Mouse (Mus musculus) heart, embryonic 12.5 days (tissue): ENCODE data around the gene Lcp2. TPM values are rescaled to one million over a fixed set of nuclear protein-coding genes. Genes with fewer than 3 reads are reported as not detected.

Experiments used
- ATAC-seq: fragments of 200-750 bp; cut with Nextera tagmentation; 2 replicates; pipeline ENCODE4 v1.8.0; 2017; ENCODE audit warnings: moderate TSS enrichment, moderate library complexity; ENCODE audit not compliant: insufficient number of reproducible peaks, low FRiP score
- H3K27ac ChIP-seq: fragments of 300-500 bp; sonication (generic); 2 replicates; pipeline ENCODE4 v1.5.1; 2016; ENCODE audit warnings: mild to moderate bottlenecking, moderate library complexity; ENCODE audit not compliant: poor library complexity, severe bottlenecking
- H3K27me3 ChIP-seq: fragments of 300-500 bp; sonication (generic); replicated peaks from 2 replicates; pipeline ENCODE4 v1.6.1; 2016; ENCODE audit warnings: mild to moderate bottlenecking, moderate library complexity
- H3K36me3 ChIP-seq: fragments of 300-500 bp; sonication (generic); 2 replicates; pipeline ENCODE4 v1.6.1; 2016; ENCODE audit warnings: mild to moderate bottlenecking, moderate library complexity
- H3K4me1 ChIP-seq: fragments of 300-500 bp; sonication (generic); replicated peaks from 2 replicates; pipeline ENCODE4 v1.6.1; 2016; ENCODE audit warnings: mild to moderate bottlenecking
- H3K4me2 ChIP-seq: fragments of 300-500 bp; sonication (generic); 2 replicates; pipeline ENCODE4 v1.6.1; 2016; ENCODE audit warnings: mild to moderate bottlenecking, moderate library complexity
- H3K4me3 ChIP-seq: fragments of 300-500 bp; sonication (generic); 2 replicates; pipeline ENCODE4 v1.5.1; 2016; ENCODE audit warnings: mild to moderate bottlenecking
- H3K9ac ChIP-seq: fragments of 300-500 bp; sonication (generic); 2 replicates; pipeline ENCODE4 v1.6.1; 2016; ENCODE audit warnings: mild to moderate bottlenecking, moderate library complexity
- H3K9me3 ChIP-seq: fragments of 300-500 bp; sonication (generic); replicated peaks from 2 replicates; pipeline ENCODE4 v1.6.1; 2016; ENCODE audit warnings: mild to moderate bottlenecking, moderate library complexity
- WGBS: fragments of 180-500 bp; shearing (Covaris S2); methylation state at CpG from one replicate; pipeline ENCODE4 v1.1.7; 2016; 5-methylcytosine and 5-hydroxymethylcytosine counted together
- polyA plus RNA-seq: library from polyadenylated mRNA; unstranded; fragments of >200 nt; fragmentation: Nextera tagmentation; extraction: Ambion mirVana; gene quantifications from 2 replicates; pipeline ENCODE4 v1.2.1, GENCODE M21; 2016

Gene Lcp2
- polyA plus RNA-seq, 1 experiment from 2014 or later, result 1.3 TPM

GRCm38 (mm10) chr11:34063702-34064485, 17.2 kb downstream of the Lcp2 start:
- ATAC-seq, result no peak
- H3K36me3 ChIP-seq, result no peaks in the 10 kb centered on the region
- H3K27ac ChIP-seq, result no peak overlapping the region
- no peak overlapping the region for H3K4me2 ChIP-seq
- H3K9me3 ChIP-seq, result no peaks in the 10 kb centered on the region
- 43% methylated on average over 5 of the region's 5 CpGs for WGBS
- no peak overlapping the region for H3K9ac ChIP-seq
- no peak overlapping the region for H3K4me3 ChIP-seq
- peaks cover 11% of the 10 kb centered on the region for H3K4me1 ChIP-seq
- no peaks in the 10 kb centered on the region for H3K27me3 ChIP-seq

GRCm38 (mm10) chr11:34070596-34070995, 23.9 kb downstream of the Lcp2 start:
- Histone ChIP-seq H3K4me1 (peaks cover 5% of the 10 kb centered on the region), H3K4me2 (no peak overlapping the region), H3K27ac (no peak overlapping the region), H3K9ac (no peak overlapping the region), H3K4me3 (no peak overlapping the region), H3K36me3 (no peaks in the 10 kb centered on the region), H3K27me3 (peaks cover 5% of the 10 kb centered on the region; the same call in 1 of the 2 replicates), H3K9me3 (no peaks in the 10 kb centered on the region)
- no peak for ATAC-seq

- Histone ChIP-seq H3K9me3 (no peaks in the 10 kb centered on the region), H3K4me1 (peaks cover 5% of the 10 kb centered on the region), H3K36me3 (no peaks in the 10 kb centered on the region), H3K9ac (no peak overlapping the region), H3K27me3 (peaks cover 8% of the 10 kb centered on the region; the same call in 1 of the 2 replicates), H3K4me3 (no peak overlapping the region), H3K27ac (no peak overlapping the region), H3K4me2 (no peak overlapping the region)
- 59% methylated on average over 4 of the region's 4 CpGs for WGBS
- no peak for ATAC-seq
Observed at GRCm38 (mm10) chr11:34072309-34072708, 25.6 kb downstream of the Lcp2 start.

- Histone ChIP-seq H3K27ac (no peak overlapping the region), H3K4me3 (0 out of 2 replicates have a peak overlapping the region, but pooled peaks have one; percentile 6), H3K4me2 (peak overlapping the region; percentile 46), H3K27me3 (peaks cover 8% of the 10 kb centered on the region; the same call in 1 of the 2 replicates), H3K9me3 (no peaks in the 10 kb centered on the region), H3K36me3 (no peaks in the 10 kb centered on the region), H3K4me1 (peaks cover 5% of the 10 kb centered on the region), H3K9ac (no peak overlapping the region)
- 10% methylated on average over 15 of the region's 15 CpGs for WGBS
- ATAC-seq, result no peak
Observed at GRCm38 (mm10) chr11:34073776-34074175, 27.1 kb downstream of the Lcp2 start.

- no peak overlapping the region for H3K4me2 ChIP-seq
- H3K4me1 ChIP-seq, result no peaks in the 10 kb centered on the region
- no peak overlapping the region for H3K27ac ChIP-seq
- no peaks in the 10 kb centered on the region for H3K9me3 ChIP-seq
- 76% methylated on average over 2 of the region's 2 CpGs for WGBS
- no peaks in the 10 kb centered on the region for H3K36me3 ChIP-seq
- peaks cover 8% of the 10 kb centered on the region; the same call in 1 of the 2 replicates for H3K27me3 ChIP-seq
- no peak for ATAC-seq
- no peak overlapping the region for H3K4me3 ChIP-seq
- H3K9ac ChIP-seq, result no peak overlapping the region
Observed at GRCm38 (mm10) chr11:34077870-34078269, 31.1 kb downstream of the Lcp2 start.

- Histone ChIP-seq H3K4me1 (0 out of 2 replicates have a peak, but pooled peaks cover 6% of the 10 kb centered on the region), H3K4me2 (no peak overlapping the region), H3K36me3 (no peaks in the 10 kb centered on the region), H3K27me3 (peaks cover 8% of the 10 kb centered on the region; the same call in 1 of the 2 replicates), H3K9ac (no peak overlapping the region), H3K4me3 (no peak overlapping the region), H3K27ac (no peak overlapping the region), H3K9me3 (no peaks in the 10 kb centered on the region)
- ATAC-seq, result no peak
- 81% methylated on average over 7 of the region's 7 CpGs for WGBS
Observed at GRCm38 (mm10) chr11:34078581-34078980, 31.9 kb downstream of the Lcp2 start.

GRCm38 (mm10) chr11:34079542-34080464, 33.1 kb downstream of the Lcp2 start:
- Histone ChIP-seq H3K4me3 (no peak overlapping the region), H3K9ac (no peak overlapping the region), H3K27me3 (0 out of 2 replicates have a peak, but pooled peaks cover 3% of the 10 kb centered on the region), H3K9me3 (no peaks in the 10 kb centered on the region), H3K4me1 (0 out of 2 replicates have a peak, but pooled peaks cover 9% of the 10 kb centered on the region), H3K4me2 (no peak overlapping the region), H3K36me3 (no peaks in the 10 kb centered on the region), H3K27ac (no peak overlapping the region)
- ATAC-seq, result no peak
- WGBS, result 70% methylated on average over 6 of the region's 6 CpGs

GRCm38 (mm10) chr11:34083795-34084194, 37.1 kb downstream of the Lcp2 start:
- Histone ChIP-seq H3K4me3 (no peak overlapping the region), H3K4me1 (0 out of 2 replicates have a peak, but pooled peaks cover 9% of the 10 kb centered on the region), H3K9ac (no peak overlapping the region), H3K36me3 (no peaks in the 10 kb centered on the region), H3K9me3 (no peaks in the 10 kb centered on the region), H3K27me3 (no peaks in the 10 kb centered on the region), H3K27ac (no peak overlapping the region), H3K4me2 (no peak overlapping the region)
- no peak for ATAC-seq
- WGBS, result 32% methylated on average over 7 of the region's 7 CpGs

GRCm38 (mm10) chr11:34084639-34085038, 37.9 kb downstream of the Lcp2 start:
- no peak for ATAC-seq
- H3K4me1 ChIP-seq, result 0 out of 2 replicates have a peak, but pooled peaks cover 9% of the 10 kb centered on the region
- H3K27ac ChIP-seq, result no peak overlapping the region
- no peaks in the 10 kb centered on the region for H3K27me3 ChIP-seq
- no peak overlapping the region for H3K4me2 ChIP-seq
- no peak overlapping the region for H3K9ac ChIP-seq
- 46% methylated on average over 2 of the region's 2 CpGs for WGBS
- H3K36me3 ChIP-seq, result no peaks in the 10 kb centered on the region
- H3K9me3 ChIP-seq, result no peaks in the 10 kb centered on the region
- no peak overlapping the region for H3K4me3 ChIP-seq

- no peak overlapping the region for H3K27ac ChIP-seq
- WGBS, result 62% methylated on average over 8 of the region's 8 CpGs
- ATAC-seq, result no peak
- no peaks in the 10 kb centered on the region for H3K9me3 ChIP-seq
- H3K4me1 ChIP-seq, result 0 out of 2 replicates have a peak, but pooled peaks cover 9% of the 10 kb centered on the region
- no peaks in the 10 kb centered on the region for H3K36me3 ChIP-seq
- no peak overlapping the region for H3K9ac ChIP-seq
- H3K4me3 ChIP-seq, result no peak overlapping the region
- H3K27me3 ChIP-seq, result no peaks in the 10 kb centered on the region
- H3K4me2 ChIP-seq, result no peak overlapping the region
Observed at GRCm38 (mm10) chr11:34086164-34086751, 39.5 kb downstream of the Lcp2 start.

GRCm38 (mm10) chr11:34087064-34087463, 40.3 kb downstream of the Lcp2 start:
- Histone ChIP-seq H3K9me3 (no peaks in the 10 kb centered on the region), H3K36me3 (no peaks in the 10 kb centered on the region), H3K4me2 (no peak overlapping the region), H3K4me1 (0 out of 2 replicates have a peak, but pooled peaks cover 9% of the 10 kb centered on the region), H3K4me3 (no peak overlapping the region), H3K9ac (no peak overlapping the region), H3K27ac (no peak overlapping the region), H3K27me3 (no peaks in the 10 kb centered on the region)
- WGBS, result 65% methylated on average over 3 of the region's 3 CpGs
- no peak for ATAC-seq
